Mouse (Mus musculus): Measurements from ENCODE around the gene Usp7. TPM values are rescaled to one million over a fixed set of nuclear protein-coding genes. Genes with fewer than 3 reads are reported as not detected.

The Usp7 gene
- total RNA-seq, 2 experiments from 2014 or later: 155 to 160 TPM

- intact Hi-C loops (cut with DNase I): loop anchor here (1.0 to 10.0 kb wide), 3 partner anchors 83 to 183 kb away; partner anchors contain the start of gene 1810013L24Rik
- peak; percentile 76 to 85 for DNase-seq (ENCODE audit: low spot score in 2 of 2)
Measured at GRCm38 (mm10) chr16:8686121-8686870, 105.8 kb downstream of the Usp7 start.

- intact Hi-C loops (cut with DNase I): loop anchor here (10.0 kb wide), 1 partner anchor 150 kb away; the partner anchor contains the start of gene 1810013L24Rik
- DNase-seq (ENCODE audit: low spot score in 2 of 2): no peak
Measured at GRCm38 (mm10) chr16:8685087-8685486, 107.0 kb downstream of the Usp7 start.

- intact Hi-C loops (cut with DNase I): loop anchor here (10.0 kb wide), 1 partner anchor 154 kb away; the partner anchor contains the start of gene 1810013L24Rik
- DNase-seq (ENCODE audit: low spot score in 2 of 2): no peak
Measured at GRCm38 (mm10) chr16:8680470-8680869, 111.6 kb downstream of the Usp7 start, which contains the start of gene Gm5767. Gene Gm5767 (plus strand): TSS chr16:8680770.

DNA sequence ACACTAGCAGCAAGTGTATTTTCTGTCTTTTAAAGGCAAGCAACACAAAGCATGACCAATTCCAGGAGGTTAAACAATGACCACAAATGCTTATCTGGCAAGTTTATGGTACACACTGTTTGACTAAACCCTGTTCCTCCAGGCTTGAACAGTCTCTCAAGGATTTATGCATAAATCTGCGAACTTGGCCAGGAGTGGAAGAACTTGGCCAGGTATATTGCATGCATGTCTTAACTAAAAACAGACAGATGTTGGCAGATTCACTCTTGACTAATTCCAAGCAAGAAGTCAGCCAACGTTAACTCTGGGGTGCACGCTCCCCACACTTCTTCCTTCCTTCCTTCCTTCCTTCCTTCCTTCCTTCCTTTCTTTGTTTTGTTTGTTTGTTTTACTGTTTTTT, 112.3 kb downstream of the Usp7 start:
- no peak for DNase-seq (ENCODE audit: low spot score in 2 of 2)
- intact Hi-C loops (cut with DNase I): loop anchor here (10.0 kb wide), 1 partner anchor 155 kb away; the partner anchor contains the start of gene 1810013L24Rik

DNA sequence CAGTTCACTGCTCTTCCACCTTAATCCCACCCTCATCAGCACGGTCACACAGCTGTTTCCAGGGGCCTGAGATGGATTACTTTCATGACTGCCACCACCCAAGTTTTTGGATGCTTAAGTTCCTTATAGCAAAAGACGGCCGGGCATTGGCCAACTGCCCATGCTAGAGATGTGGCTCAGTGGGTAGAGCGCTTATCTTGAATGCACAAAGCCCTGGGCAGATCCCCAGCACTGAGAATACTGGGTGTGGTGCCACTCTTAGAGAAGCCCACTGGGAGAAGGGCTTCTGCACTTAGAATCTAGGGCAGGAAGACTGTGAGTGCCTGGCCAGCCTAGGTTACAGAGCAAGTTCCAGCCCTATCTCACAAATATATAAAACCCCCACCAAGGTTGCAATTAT, 113.4 kb downstream of the Usp7 start:
- intact Hi-C loops (cut with DNase I): no loop called here
- DNase-seq (ENCODE audit: low spot score in 2 of 2): no peak

- DNase-seq (ENCODE audit: low spot score in 2 of 2): no peak
- intact Hi-C loops (cut with DNase I): no loop called here
Measured at GRCm38 (mm10) chr16:8678035-8678434, 114.1 kb downstream of the Usp7 start.

- DNase-seq (ENCODE audit: low spot score in 2 of 2): peak in 1 of 2 experiments; percentile 54
- intact Hi-C loops (cut with DNase I): loop anchor here (1.0 to 2.0 kb wide), 2 partner anchors 182 to 266 kb away; no protein-coding TSS in a partner anchor
Measured at GRCm38 (mm10) chr16:8676800-8677199, 115.3 kb downstream of the Usp7 start.

DNA sequence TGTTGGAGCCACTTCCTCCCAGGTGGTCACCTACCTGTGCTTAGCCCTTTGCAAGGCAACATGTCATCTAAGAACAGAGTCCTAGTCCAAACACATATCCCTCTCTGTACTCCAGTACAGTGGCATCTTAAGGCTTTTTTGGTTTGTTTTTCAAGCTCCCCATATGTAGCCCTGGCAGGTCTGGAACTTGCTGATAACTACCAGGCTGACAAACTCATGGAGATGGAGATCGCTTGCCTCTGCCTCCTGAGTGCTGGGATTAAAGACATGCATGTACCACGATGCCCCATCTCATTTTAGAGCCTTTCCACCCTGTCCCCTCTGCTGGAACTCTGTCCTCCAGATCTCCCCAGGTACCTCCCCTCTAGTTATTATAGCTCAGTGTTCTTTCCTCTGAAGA, 115.9 kb downstream of the Usp7 start:
- intact Hi-C loops (cut with DNase I): loop anchor here (1.0 to 2.0 kb wide), 2 partner anchors 182 to 265 kb away; no protein-coding TSS in a partner anchor
- DNase-seq (ENCODE audit: low spot score in 2 of 2): no peak

- intact Hi-C loops (cut with DNase I): loop anchor here (2.0 kb wide), 1 partner anchor 31 kb away; no protein-coding TSS in a partner anchor
- no peak for DNase-seq (ENCODE audit: low spot score in 2 of 2)
Measured at GRCm38 (mm10) chr16:8675559-8675958, 116.5 kb downstream of the Usp7 start.

GRCm38 (mm10) chr16:8674165-8674564, 117.9 kb downstream of the Usp7 start:
- intact Hi-C loops (cut with DNase I): loop anchor here (2.0 kb wide), 1 partner anchor 29 kb away; no protein-coding TSS in a partner anchor
- peak in 1 of 2 experiments; percentile 35 for DNase-seq (ENCODE audit: low spot score in 2 of 2)

DNA sequence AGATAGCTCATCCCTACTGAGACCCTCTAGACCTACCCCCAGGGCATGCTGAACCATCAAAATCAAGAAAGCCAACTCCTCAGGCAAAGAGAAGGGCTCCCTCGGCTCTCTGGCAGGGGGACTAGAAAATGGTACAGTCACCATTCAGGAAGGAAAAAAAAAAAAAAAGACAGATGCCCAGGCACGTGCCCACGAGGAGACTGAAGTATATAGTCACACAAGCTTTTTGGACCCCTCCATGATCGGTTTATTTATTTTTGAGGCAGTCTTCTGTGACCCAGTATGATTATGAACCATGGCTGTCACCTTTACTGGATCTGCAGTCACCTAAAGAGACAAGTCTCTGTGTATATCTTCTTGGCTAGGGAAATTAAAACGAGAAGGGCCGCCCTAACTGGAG, 118.8 kb downstream of the Usp7 start:
- intact Hi-C loops (cut with DNase I): no loop called here
- no peak for DNase-seq (ENCODE audit: low spot score in 2 of 2)

- intact Hi-C loops (cut with DNase I): loop anchor here (1.0 kb wide), 1 partner anchor 179 kb away; no protein-coding TSS in a partner anchor
- DNase-seq (ENCODE audit: low spot score in 2 of 2): no peak
Measured at GRCm38 (mm10) chr16:8672811-8673210, 119.3 kb downstream of the Usp7 start.

DNA sequence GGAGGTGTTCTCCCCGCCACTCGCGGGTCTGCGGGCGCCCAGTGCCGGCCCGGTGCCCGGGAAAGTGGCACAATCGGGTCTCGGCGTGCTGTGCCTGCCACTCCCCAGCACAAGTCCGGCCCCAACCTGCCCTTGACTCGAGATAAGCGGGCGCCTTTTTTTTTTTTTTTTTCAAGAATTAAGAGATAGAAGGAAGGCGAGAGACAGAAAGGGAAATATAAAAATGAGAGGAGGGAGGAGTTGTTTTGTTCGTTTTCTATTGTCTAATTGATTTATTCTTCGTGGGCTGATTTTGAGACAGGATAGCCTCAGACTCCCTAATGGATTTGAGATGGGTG, 119.8 kb downstream of the Usp7 start:
- intact Hi-C loops (cut with DNase I): loop anchor here (1.0 kb wide), 1 partner anchor 178 kb away; no protein-coding TSS in a partner anchor
- no peak for DNase-seq (ENCODE audit: low spot score in 2 of 2)

DNA sequence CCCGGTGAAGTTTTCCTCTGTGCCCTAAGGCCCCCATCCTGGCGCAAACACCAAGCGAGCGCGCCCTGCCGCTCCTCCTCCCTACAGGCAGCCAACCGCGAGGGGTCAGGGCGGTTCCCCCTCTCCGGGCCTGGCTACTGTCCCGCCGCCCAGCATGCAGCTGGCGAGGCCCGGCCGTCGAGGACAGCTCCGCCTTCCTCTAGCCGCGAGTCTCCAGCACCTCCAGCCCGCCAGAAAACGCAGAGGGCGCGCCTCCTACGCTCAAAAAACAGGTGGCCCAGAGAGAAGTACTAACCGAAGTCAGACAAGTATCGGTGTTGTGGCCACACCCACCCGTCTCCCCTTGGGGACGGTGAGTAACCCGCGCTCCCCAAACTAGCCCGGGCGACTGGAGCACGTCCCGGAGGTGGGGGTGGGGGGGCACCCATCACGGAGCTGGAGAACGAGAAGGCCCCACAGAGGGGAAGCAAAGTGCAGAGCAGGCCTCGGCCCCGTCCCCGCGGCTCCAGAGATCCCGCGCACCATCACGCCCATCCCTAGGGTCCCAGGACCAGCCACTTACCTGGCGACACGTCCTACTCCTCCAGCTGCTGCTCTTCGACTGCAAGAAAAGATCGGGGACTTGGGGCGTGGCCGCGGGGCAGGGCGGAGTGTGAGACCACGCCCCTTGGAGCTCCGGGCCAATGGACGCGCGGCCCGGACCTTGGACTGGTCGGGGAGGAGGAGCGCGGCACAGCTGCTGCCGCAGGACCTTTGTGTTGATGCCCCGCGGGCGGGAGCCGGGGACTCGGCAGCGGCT, 120.4 kb downstream of the Usp7 start, which contains the start of gene Carhsp1:
Gene Carhsp1 (minus strand): TSS at position 605 of the 799 bp plus-strand sequence.
- intact Hi-C loops (cut with DNase I): loop anchor here (1.0 kb wide), 1 partner anchor 177 kb away; no protein-coding TSS in a partner anchor
- DNase-seq (ENCODE audit: low spot score in 2 of 2): peak; percentile 77 to 83

DNA sequence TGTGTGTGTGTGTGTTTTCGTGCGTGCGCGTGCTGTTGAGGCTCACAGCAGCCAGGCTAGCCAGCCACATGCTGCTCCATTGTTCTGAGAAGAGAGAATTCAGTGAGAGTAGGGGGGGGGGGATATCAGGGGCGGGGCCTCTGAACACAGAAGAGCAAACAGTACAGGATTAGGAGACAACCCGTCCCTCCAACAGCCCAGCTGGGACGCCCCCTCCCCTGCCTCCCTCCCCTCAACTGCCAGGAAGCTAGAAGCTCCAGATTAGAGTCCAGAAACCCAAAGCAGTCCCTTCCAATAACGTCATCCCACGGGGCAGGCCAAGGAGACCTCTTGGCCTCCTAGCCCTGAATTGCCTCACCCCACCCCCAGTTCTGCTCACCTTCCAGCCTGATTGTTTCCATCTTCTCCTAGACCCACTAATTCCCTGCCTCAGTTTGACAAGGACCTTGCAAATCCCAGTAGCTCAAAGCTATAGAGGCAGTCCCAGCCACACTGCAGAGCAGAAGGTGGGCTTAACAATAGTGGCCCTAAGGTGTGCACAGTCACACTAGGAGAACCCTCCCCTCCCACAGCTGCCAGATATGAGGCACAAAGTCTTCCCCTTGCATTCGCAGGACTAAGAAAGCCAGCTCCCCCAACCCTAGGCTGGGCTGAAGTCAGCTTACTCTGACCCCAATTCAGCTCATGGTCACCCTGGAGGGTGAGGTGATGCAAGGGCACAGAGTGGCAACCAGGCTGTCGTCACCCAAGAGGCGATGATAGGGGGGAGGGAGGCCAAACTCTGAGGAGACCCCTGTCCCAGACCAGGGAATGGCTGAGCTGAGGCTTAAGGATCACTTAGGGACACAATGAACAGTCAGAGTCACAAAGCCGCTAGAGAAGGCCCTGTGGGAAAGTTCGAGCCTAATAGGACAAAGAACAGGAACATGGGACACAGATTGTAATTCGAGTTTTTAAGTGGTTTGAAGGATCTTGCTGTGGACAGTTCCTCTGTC, 121.8 kb downstream of the Usp7 start:
- no peak for DNase-seq (ENCODE audit: low spot score in 2 of 2)
- intact Hi-C loops (cut with DNase I): no loop called here

DNA sequence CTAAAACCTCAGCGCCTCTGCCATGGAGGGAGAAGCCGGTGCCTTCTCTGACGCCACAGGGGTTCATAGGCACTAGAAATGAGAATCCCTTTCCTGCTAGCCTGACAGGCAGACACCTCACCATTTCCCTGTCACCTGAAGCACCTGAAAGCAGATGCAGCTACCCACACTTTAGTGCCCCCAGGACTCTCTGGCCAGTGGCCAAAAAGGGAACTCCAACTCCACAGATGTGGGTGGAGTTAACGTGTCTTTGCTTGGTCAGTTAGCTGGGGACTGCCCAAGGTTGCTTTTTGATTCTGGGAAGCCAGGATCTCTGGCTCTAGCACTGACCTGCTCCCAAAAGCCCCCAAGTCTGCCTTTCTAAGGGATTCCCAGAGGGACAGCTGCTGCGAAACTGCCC, 122.7 kb downstream of the Usp7 start:
- intact Hi-C loops (cut with DNase I): no loop called here
- DNase-seq (ENCODE audit: low spot score in 2 of 2): no peak

DNA sequence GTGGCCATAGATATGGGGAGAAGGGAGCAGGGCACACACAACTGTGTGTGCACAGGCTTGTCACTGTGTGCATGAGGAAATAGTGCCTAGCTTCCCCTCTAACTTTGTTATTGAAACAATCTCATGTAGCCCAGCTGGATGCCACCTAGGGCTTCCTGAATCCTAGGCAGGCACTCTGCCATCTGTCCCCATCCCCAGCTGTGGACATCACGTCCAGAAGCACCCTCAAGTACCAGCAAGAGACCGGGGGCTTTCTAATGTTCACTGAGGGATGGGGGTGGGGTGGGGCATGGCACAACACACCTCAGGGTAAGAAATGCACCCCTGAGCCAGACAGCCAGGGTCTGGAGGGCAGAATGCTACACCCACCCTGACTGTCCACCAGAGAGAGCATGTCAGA, 123.7 kb downstream of the Usp7 start:
- no peak for DNase-seq (ENCODE audit: low spot score in 2 of 2)
- intact Hi-C loops (cut with DNase I): no loop called here

DNA sequence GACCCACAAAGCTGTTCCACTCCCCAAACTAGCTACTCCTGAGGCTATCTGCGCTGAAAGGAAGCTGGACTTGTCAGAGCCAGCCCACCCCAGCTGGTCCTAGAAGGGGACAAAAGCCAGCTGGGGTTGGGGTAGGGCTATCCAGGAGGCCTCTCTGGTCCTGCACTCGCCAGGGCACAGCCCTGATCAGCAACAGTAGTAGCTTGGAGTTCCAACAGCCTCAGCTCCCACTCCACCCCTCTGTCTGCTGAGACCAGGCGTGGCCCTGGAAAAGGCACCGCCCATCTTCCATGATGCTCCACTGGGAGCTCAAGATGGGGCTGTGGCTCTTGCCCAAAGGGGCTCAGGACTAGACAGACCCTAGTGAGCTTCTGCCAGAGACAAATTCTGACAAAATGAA, 124.3 kb downstream of the Usp7 start:
- no peak for DNase-seq (ENCODE audit: low spot score in 2 of 2)
- intact Hi-C loops (cut with DNase I): no loop called here

GRCm38 (mm10) chr16:8667261-8667660, 124.8 kb downstream of the Usp7 start:
- intact Hi-C loops (cut with DNase I): no loop called here
- no peak for DNase-seq (ENCODE audit: low spot score in 2 of 2)
